22 mouse cellular contexts compared by ENCODE assay signal in the genomic region with DNA sequence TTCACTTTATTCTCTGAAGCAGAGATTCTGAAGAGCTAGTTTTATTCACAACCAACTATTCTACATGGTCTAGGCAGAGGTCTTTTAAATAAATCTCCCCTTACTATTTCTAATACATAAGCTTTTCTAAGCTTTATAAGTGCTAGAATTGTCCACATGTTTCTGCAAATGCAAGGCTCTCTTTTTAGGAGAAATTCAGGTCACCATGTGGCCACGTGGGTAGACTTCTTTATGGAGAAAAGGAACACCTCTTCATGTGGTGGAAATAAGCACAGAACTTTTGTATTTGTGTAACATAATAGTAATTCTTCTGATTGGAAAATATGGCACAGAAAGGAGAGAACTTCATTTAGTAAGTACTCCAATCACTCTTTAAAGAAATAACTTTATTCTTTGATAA.
"Had no signal": no experiment of that assay in that cellular context is flagged by ENCODE, and none has a peak within 500 bp of the region (broad histone marks: within the 10 kb centered on the region; RNA-seq: fewer than 3 reads in every experiment).

No protein-coding gene starts in this region.

- DNase-seq: heart, postnatal 10 days; heart, postnatal 14 days; heart, postnatal 36 days; heart, postnatal 4 days; kidney, adult 11 months; kidney, adult 18-20 months; kidney, adult 2 months; kidney, adult 8-10 months; kidney, adult 9 months; kidney, postnatal 10 days; kidney, postnatal 14 days; kidney, postnatal 25 days; kidney, postnatal 36 days; kidney, postnatal 4 days; layer of hippocampus, adult 9-11 months; layer of hippocampus, postnatal 36 days had no signal

- ATAC-seq: hindbrain, embryonic 16.5 days; hindbrain, postnatal 0 days; inflammation-experienced regulatory T-cells, adult 6 months; intestine, embryonic 15.5 days; intestine, embryonic 16.5 days; intestine, postnatal 0 days had no signal
